Mouse (Mus musculus): ENCODE measurements around the gene Olfr167. TPM values are rescaled to one million over a fixed set of nuclear protein-coding genes. Genes with fewer than 3 reads are reported as not detected.

Gene Olfr167
- polyA plus RNA-seq, 1 experiment from 2014 or later = not detected

DNA sequence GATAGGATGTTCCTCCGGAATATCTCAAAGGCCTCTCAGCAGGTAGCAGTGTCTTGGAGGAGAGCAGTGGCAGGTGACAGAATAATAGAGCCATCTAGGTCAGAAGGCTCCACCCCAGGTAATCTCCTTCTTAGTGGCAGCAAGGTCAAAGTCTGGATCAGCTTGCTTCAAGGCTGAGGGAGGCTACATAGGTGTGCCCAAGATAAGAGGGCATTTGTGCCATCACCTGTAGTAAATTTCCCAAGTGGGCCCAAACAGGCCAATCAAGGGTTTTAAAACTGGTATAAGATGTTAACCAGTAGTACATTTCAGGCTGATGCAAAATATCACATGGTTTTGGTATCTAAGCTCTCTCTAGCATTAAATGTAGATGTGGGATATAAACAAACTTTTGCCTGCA is 57.7 kb downstream of the Olfr167 start:
- Histone ChIP-seq H3K27ac (replicated peaks) (no peak overlapping the region), H3K9me3 (ENCODE audit: control insufficient read depth, low read length) (no peaks in the 10 kb centered on the region), H3K4me2 (replicated peaks; ENCODE audit: low read depth) (no peak overlapping the region), H3K27me3 (ENCODE audit: control insufficient read depth, insufficient read depth, low read length) (no peaks in the 10 kb centered on the region), H3K9ac (ENCODE audit: low read length) (no peak overlapping the region), H3K4me3 (ENCODE audit: low read depth, low read length) (no peak overlapping the region), H3K4me1 (replicated peaks; ENCODE audit: control insufficient read depth, insufficient read depth) (no peaks in the 10 kb centered on the region), H3K36me3 (ENCODE audit: control insufficient read depth, insufficient read depth, low read length) (no peaks in the 10 kb centered on the region)
- WGBS = 87% methylated on average over 1 of the region's 1 CpGs
- DNase-seq (ENCODE audit: low spot score) (no peak), ATAC-seq (ENCODE audit: low FRiP score, low TSS enrichment) (no peak)
- TF ChIP-seq EP300 (optimal IDR thresholded peaks at IDR 0.05) (no peak), CTCF (IDR thresholded peaks at IDR 0.05; ENCODE audit: low read depth) (no peak)

Other genes with a start within 250 kb of the Olfr167 start
- gene Olfr164, start 208.2 kb downstream of the Olfr167 start, polyA plus RNA-seq (2015; fragmentation: Nextera tagmentation; extraction: Ambion mirVana) = not detected in 2 replicates
- not detected in 2 replicates for gene Olfr165, start 99.1 kb downstream of the Olfr167 start, polyA plus RNA-seq (2015; fragmentation: Nextera tagmentation; extraction: Ambion mirVana)
- not detected in 2 replicates for gene Olfr166, start 38.6 kb downstream of the Olfr167 start, polyA plus RNA-seq (2015; fragmentation: Nextera tagmentation; extraction: Ambion mirVana)
- gene Olfr168, start 13.3 kb upstream of the Olfr167 start, polyA plus RNA-seq (2015; fragmentation: Nextera tagmentation; extraction: Ambion mirVana) = not detected in 2 replicates
- gene Olfr169, start 49.5 kb upstream of the Olfr167 start, polyA plus RNA-seq (2015; fragmentation: Nextera tagmentation; extraction: Ambion mirVana) = not detected in 2 replicates
- not detected in 2 replicates for gene Olfr170, start 89.6 kb upstream of the Olfr167 start, polyA plus RNA-seq (2015; fragmentation: Nextera tagmentation; extraction: Ambion mirVana)
- gene Olfr171, start 107.7 kb upstream of the Olfr167 start, polyA plus RNA-seq (2015; fragmentation: Nextera tagmentation; extraction: Ambion mirVana) = not detected in 2 replicates
- not detected in 2 replicates for gene Lamp3, start 184.1 kb upstream of the Olfr167 start, polyA plus RNA-seq (2015; fragmentation: Nextera tagmentation; extraction: Ambion mirVana)
- gene B3gnt5, start 237.9 kb upstream of the Olfr167 start, polyA plus RNA-seq (2015; fragmentation: Nextera tagmentation; extraction: Ambion mirVana) = 5.8 and 6.6 TPM in 2 replicates